8 mouse cellular contexts compared by ENCODE assay signal in the genomic region with DNA sequence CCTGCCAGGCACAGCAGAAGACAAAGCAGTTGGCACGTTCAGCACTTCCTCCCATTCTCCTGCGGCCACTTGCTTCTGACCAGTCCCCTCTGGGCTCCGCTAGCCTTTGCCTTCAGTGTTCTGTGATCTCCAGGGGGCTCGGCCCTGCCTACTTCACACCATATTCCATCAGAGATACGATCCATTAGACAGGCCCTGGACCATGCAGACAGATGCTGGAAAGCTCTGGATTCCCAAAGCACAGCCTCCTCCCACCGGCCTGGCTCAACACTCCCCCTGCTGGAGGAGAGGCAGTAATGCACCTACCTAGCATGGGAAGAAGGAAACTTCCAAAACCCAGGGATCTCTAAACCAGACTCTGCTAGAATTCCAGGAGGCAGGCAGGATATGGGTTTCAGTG. TPM values are rescaled to one million over a fixed set of nuclear protein-coding genes. Genes with fewer than 3 reads are reported as not detected.
DNase-seq lines count a peak whose midpoint lies in the region; ATAC-seq lines count a peak whose summit lies in the region.

No protein-coding gene starts in this region.

- H3K9me3 ChIP-seq in hindbrain, embryonic 12.5 days (replicated peaks), result no peaks in the 10 kb centered on the region

- no peak overlapping the region for H3K4me2 ChIP-seq in hindbrain, embryonic 12.5 days (replicated peaks)

- peaks cover 5% of the 10 kb centered on the region for H3K27me3 ChIP-seq in hindbrain, embryonic 12.5 days

- WGBS in hindbrain, embryonic 12.5 days, result 42% methylated on average over 6 of the region's 6 CpGs

- DNase-seq in right cerebral cortex, postnatal 10 days (ENCODE audit: low spot score in 2 of 2), result peak; percentile 70 to 72
- no peak for DNase-seq in right cerebral cortex, postnatal 36 days (ENCODE audit: low spot score in 2 of 2)
- peak; percentile 30 for DNase-seq in adrenal gland, adult 18-20 months (ENCODE audit: low spot score in 2 of 2)
- DNase-seq in embryo, embryonic 11 days, result peak; percentile 73
- DNase-seq in lung, postnatal 14 days, result peak; percentile 24
- DNase-seq in retina, postnatal 7 days (ENCODE audit: low read depth, low spot score), result peak; percentile 46
- no peak for DNase-seq in layer of hippocampus, adult 9-10 months (ENCODE audit: low spot score)

- peaks cover 2% of the 10 kb centered on the region; the same call in 1 of the 2 replicates for H3K4me1 ChIP-seq in hindbrain, embryonic 12.5 days

- ATAC-seq in hindbrain, embryonic 12.5 days (ENCODE audit: low FRiP score), result peak; percentile 66

- H3K9ac ChIP-seq in hindbrain, embryonic 12.5 days, result no peak overlapping the region

- H3K36me3 ChIP-seq in hindbrain, embryonic 12.5 days, result no peaks in the 10 kb centered on the region

- no peak overlapping the region; the same call in 1 of the 2 replicates for H3K27ac ChIP-seq in hindbrain, embryonic 12.5 days

- H3K4me3 ChIP-seq in hindbrain, embryonic 12.5 days, result no peak overlapping the region

RNA-seq across cellular contexts. Expression of a gene that starts 12.8 kb away (rescaled TPM):
- total RNA-seq in adrenal gland, adult 18-20 months (2021), result 10 to 100 TPM in 1 of 2 experiments, 1 to 10 TPM in 1; 9.4 to 12.9 TPM
- 0.71 and 0.73 TPM in 2 replicates for polyA plus RNA-seq in hindbrain, embryonic 12.5 days (2016; fragmentation: Nextera tagmentation; extraction: Ambion mirVana)

RNA-seq across cellular contexts. Expression of a gene that starts 45.6 kb away (rescaled TPM):
- total RNA-seq in adrenal gland, adult 18-20 months (2021), result 10 to 100 TPM in 1 of 2 experiments, 1 to 10 TPM in 1; 6.4 to 14.9 TPM
- polyA plus RNA-seq in hindbrain, embryonic 12.5 days (2016; fragmentation: Nextera tagmentation; extraction: Ambion mirVana), result 5.6 and 5.7 TPM in 2 replicates

Comparison
In these comparisons a context has a peak if more than half of its experiments do, and no peak if none do; other contexts are left out.
1. DNase-seq: peak in right cerebral cortex, postnatal 10 days (2 of 2), adrenal gland, adult 18-20 months (2 of 2), embryo, embryonic 11 days (single experiment), lung, postnatal 14 days (single experiment) and retina, postnatal 7 days (single experiment); none in right cerebral cortex, postnatal 36 days (0 of 2) and layer of hippocampus, adult 9-10 months (single experiment).